Mouse (Mus musculus) right cerebral cortex, postnatal 36 days (tissue): ENCODE data around the gene Itsn1.

Experiments
- DNase-seq, 2 experiments: peaks; one replicate each; pipeline ENCODE4 v3.0.0; 2022; ENCODE audit warnings: low spot score in 2 of 2, mixed read lengths in 1 of 2

The Itsn1 gene

DNA sequence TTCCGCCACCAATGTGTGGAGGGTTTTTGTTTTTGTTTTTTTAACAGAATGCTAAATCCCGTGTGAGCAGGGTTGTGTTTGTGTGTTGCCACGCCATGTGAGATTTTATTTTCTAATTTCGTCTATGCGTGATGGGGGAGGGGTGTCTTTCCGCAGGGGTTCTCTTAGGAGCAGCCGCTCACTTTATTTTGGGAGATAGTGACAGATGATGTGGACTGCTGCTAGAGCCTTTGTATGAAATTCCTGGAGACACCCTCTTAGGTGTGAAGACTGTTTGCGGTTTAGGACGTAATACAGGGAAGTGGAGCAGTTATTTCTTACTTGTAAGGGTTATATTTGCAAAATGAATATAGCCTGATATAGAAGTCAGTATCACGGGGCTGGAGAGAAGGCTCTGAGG, 176.9 kb downstream of the Itsn1 start:
- peak in 1 of 2 experiments; percentile 43 for DNase-seq

DNA sequence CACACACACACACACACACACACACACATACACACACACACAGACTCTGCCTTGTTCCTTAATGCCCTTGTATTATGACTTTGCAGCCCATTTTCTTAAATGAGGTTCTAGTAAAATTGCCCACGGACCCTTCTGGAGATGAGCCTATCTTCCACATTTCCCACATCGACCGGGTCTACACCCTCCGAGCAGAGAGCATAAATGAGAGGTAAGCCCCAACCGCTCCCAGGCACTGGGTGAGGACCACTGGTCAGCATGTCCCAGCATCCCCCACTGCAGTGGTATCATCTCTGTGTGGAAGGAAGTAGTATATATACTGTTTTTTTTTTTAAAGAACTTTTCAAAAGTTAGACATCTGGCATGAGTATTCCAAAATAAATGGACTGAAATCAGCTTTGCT, 177.6 kb downstream of the Itsn1 start:
- DNase-seq, result no peak

DNA sequence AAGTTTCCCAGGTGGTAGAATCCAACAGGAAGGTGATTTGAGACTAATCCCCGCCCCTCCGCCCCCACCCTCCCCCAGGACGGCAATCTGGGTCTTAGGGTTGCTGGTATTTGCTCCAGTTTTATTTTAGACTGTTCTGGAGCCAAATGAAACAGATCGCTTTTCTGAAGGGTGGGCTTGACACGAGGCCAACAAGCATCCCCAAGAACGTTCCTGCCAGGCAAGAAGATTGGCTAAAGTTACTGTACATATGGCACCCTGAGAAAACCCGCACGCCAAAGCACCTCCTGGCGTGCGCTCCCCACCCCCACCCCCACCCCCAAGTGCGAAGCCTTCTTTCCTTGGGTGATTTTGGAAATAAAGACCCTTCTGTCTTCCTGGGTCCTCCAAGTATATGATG, 178.1 kb downstream of the Itsn1 start:
- DNase-seq, result no peak

DNA sequence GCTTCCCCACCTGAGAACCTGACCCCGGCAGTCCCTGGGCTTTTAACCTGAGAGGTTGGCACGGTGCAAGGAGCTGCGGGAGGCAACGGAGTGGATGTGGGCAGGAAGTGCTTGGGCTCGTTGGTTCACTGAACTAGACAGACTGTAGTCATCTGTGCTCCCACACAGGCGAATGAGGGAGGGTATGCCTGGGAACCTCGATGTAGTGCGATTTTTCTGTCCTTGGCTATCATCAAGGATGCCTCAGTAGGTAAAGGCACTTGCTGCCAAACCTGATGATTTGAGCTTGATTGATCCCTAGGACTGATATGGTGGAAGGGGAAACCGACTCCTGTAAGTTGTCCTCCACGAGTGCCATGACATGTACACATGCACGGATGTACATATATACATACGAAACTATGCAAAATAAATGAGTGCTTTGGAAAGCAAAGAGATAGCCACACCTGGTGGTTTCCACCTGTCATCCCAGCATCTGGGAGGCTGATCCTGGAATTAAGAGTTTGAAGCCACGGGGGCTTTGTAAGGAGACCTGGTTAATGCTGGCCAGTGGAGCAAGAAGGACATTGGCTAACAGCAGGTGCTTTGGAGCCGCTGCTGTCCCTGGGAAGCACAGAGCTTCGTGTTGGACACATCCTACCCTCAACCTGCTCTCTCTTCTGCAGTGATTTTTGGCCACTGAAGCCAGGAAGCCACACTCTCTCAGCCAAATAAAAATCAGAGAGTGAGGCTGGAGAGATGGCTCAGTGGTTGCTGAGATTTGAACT, 180.7 kb downstream of the Itsn1 start:
- DNase-seq, result no peak

DNA sequence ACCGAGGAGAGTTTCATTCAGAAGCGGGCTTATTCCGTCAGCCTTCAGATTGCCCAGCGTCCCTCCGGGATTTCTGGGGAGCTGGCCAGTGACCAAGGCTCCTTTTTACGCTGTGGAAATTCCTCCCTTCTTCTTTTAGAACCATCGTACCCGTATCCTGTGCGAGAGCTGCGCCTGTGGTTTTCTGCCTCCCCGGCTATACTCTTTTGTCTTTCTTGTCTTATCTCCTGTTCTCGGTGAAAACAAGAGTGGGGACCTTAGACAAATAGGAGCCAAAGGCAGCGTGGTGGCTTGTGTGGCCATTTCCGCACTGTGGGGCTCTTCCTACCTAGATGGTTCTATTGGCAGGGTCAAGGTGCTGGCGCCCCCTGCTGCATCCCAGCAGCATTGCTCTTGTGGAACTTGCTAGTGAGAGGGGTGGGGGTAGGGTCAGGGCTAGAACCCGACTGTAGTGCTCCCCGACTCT, 188.6 kb downstream of the Itsn1 start:
- peak; percentile 79 to 81 for DNase-seq

DNA sequence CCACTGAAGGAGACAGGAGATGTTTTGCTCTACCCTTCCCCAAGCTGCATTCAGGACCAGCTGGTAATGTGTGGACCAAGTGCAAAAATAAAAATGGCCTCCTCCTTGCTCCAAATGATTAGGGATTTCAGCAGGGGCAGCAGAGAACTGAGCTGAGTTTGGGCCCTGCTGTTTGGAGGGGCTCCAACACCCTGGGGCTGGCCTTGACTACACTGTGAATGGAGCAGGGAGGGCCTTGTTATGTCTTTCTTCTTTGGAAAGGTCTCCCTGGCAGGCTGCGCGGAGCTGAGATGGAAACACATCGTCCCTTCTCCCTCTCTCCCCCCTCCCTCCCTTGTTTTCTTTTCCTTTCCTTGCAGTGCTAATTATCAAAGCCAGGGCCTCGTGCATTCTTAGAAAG, 189.4 kb downstream of the Itsn1 start:
- DNase-seq, result peak in 1 of 2 experiments; percentile 28

DNA sequence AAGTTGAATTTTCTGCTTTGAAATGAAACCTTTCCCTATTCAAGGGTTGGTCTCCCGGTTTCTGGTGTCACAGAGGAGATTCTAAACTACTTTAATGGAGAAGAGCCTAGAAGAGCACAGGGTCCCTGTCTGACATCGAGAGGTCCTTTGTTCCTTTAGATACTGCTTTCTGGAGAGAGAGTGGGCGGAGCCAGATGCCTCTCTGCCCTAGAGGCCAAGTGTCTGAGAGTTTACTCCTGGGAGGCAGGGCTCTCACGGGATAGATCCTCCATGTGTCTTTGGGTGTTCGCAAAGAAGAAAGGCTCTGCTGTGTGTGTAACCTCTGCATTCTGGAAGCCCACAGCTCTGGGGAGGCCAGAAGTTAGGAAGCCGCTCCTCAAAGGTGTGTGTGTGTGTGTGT, 190.0 kb downstream of the Itsn1 start:
- no peak for DNase-seq

DNA sequence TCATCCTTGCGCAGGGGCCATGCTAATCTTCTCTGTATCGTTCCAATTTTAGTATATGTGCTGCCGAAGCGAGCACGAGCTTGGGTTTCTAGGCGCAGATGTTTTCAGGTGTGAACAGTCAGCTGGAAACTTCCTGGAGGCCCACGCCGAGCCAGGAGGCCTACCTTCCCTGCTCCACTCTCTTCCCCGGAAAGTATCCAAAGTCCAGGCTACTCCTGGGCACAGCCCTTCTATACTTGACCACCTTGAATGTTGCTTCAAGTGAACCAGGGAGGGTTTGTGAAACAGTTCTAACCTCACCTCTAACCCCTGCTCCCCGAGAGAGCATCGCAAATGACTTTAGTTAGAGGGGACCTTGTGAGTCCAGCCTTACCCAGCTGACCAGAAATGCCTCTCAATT, 192.3 kb downstream of the Itsn1 start:
- DNase-seq, result no peak

DNA sequence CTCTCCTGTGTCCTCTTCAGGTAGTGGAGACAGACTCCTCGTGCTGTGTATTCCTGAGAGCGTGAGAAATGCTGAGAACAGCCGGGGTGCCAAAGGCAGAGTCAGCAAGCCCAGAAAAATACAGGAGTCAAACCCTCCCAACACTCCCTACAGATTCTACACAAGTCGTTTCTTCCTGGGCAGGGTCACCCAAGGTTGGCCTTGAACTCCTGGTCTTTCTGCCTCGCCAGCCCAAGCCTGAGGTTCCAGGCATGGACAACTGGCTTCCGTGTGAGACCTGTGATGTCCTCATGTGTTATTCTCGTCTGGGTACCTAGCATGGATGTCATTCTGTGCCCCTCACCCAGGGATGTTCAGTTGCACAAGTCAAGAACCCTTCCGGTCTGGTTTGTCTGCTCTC, 193.9 kb downstream of the Itsn1 start:
- DNase-seq, result no peak

DNA sequence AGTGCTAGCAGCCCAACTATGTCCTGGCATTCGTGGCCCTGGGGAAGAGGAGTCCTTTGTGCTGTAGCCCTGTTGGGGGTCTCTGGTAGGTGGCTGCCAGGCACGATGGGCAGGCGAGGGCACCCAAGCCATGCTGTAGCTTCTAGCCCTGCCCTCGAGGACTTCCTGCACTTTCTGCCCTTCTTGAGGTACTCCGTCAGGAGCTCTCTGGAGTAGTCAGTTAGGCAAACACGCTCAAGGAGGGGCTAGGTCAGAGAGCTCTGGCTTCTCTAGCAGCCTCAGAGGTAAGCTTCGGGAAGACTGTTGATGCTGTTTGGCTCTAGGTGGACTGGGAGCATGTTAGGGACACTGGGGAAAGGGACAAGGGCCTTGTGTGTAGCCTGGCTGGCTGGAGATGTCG, 195.3 kb downstream of the Itsn1 start:
- DNase-seq, result no peak

DNA sequence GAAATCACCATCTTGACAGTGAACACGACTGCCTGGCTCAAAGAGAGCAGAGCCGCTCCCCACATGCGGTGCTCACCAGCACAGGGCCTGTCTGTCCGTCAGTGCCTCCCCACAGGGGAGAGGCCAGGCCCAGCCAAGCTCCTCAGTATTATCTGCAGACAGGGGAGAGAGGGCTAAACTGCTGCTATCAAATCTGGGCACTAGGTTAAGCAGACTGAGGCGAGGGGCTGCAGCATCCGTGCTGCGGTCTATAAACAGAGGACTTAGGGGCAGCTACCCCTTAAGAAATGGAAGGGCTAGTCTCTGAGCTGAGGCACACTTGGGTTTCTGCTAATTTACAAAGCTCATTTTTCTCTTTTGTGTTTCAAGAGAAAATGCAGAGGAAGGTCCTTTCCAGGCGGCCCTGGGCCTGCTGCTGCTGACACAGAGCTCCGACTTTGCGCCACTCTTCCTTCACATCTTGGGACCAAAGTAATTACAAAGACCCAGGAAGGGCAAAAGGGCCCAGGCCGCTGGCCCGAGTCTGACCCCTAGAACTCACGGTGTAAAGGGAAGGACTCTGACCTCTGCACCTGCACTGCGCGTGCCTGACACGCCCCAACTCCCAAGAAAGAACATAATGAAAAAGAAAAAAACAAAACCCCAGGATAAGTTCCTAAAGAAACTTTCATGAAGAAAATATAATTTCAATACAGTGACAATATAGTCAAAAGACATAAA, 199.0 kb downstream of the Itsn1 start:
- no peak for DNase-seq

DNA sequence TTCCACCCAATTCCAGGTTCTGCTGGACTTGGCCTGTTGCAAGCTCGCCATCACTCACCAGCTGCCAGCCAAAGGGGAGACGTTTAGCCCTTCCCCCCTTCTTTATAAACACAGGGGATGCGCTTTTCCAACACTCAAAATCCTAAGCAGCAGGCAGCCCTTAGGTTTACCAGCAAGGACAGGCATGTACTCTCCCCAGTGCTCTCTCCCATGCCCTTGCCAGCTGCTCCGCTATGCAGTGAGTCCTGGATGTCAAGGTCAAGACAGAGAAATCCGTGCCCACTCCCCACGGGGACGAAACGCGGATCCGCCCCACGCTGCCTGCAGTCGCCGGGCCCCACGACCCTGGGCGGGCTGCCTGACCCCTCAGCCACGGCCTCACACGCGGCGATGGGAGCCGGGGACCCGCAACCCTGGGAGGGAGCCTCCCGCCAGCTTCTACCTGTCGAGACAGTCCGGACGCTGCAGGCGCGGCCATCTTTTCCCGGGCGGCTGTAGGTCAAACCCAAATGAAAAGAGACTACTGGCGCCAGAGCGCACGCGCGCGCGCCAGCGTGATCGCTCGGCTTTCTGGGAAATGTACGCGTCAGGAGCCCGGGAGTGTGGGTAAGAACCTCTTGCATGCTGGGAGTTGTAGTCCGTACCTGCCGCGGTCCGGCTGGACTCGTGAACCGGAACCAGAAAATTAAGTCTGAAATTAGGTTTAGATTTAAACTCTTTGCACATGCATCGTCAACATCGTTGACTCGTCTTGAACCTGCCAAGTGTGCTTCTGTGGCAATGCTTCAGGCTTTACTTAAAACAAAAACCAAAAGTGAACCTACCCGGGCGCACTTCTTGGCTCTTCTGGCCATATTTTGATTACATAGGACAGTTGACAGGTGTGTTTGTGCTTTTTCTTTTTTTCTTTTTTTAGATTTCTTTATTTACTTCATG, 202.3 kb downstream of the Itsn1 start:
- DNase-seq, result peak; percentile 91 to 94

DNA sequence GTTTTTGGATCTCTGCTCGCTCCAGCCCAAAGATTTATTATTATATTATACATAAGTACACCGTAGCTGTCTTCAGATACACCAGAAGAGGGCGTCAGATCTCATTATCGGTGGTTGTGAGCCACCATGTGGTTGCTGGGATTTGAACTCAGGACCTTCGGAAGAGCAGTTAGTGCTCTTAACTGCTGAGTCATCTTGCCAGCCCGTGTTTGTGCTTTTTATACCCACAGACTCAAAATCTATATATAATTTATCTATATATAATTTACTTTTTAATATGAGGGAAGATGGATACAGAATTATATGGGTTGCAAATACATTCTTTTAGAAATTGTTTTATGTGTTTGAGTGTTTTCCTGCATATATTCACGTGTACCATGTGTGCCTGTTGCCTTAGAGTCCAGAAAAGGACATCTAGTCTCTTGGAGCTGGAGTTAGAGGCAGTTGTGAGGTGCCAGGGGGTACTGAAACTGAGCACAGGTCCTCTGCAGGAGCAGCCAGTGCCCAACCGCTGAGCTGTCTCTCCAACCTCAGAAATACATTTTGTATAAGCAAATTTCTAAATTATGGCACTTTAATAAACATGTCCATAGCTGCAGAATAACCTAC, 203.1 kb downstream of the Itsn1 start:
- DNase-seq, result no peak

DNA sequence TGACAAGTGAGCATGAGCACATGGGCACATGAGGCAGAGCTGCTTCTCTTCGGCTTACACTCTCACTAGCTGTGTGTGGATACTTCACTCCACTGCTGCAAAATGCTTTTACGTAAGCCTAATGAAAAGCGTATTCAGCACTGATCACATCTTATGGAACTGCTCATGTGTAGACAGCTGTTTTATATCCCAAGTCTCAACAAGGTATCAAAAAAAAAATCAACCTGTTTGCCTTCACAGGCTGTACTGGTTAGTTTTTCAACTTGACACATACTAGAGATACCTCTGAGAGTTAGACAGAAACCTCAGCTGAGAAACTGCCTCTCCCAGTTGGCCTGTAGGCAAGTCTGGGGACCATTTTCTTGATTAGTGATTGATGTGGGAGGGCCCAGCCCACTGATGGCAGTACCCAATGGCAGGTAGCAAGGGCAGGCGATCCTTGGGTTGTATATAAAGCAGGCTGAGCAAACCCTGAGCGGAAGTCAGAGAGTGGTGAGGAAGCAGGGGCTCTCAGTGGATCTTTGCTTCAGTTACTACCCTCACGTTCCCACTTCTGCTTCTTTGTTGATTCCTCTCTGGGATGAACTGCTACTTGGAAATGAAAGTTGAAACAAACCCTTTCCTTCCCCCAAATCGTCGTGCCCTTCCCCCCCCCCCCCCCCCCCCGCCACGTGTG, 203.9 kb downstream of the Itsn1 start:
- no peak for DNase-seq

DNA sequence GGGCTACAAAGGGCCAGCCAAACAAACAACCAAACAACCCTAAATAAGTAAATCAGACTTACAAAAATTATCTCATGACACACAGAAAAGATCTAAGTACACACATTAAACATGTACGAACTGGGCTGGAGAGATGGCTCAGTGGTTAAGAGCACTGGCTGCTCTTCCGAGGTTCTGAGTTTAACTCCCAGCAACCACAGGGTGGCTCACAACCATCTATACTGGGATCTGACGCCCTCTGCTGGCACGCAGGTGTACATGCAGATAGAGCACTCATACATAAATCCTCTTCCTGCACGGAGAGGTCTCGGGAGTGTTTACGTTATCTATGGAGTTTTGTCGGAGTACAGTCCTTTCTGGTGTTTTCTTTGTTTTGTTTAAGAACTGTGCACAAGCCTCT, 206.0 kb downstream of the Itsn1 start:
- DNase-seq, result no peak

DNA sequence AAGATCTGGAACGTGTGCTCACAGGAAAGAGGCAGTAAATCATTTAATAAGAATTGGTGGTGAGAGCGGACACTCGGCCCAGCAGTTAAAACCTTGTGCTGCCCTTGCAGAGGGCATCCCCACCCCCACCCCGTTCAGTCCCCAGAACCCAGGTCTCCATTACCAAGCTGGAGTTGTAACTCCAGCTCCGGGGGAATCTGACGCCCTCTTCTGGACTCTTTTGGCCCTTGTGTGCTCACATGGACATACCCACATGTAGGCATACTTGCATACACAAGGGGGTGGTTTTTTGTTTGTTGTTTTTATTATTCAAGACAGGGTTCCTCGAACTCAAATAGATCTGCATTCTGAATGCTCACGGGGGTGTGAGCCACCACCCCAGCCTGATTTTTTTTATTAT, 206.6 kb downstream of the Itsn1 start:
- no peak for DNase-seq

DNA sequence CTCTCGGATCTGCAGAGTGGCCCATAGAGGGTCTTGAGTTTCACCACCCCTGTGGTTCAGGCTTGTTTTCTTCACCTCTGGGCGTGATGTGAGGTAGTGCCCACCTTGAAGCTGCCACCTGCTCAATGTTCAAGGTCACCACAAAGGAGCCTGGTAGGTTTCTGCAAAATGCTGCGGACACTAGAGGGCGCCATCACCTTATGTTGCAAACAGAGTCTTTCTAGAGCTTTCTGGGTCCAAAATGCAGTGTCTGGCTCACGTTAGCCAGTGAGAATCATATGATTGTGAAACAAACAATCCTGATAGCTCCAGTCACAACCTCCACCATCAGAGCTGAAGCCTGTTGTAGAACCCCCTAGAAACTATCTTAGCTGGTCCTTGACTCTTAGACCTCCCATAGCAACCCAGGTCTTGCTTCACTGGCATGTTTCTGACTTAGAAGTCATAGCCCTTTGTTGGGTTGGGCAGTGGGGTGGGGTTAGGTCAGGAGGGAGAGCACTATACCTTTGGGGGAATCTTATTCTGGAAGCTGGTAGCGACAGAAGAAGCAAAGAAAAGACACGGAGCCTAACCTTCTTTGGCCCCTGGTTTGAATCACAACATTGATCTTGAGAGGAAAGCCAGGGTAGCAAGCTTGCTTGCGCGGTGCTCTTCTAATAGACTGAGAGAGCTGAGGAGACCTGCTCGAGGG, 207.4 kb downstream of the Itsn1 start:
- peak; percentile 65 to 69 for DNase-seq

DNA sequence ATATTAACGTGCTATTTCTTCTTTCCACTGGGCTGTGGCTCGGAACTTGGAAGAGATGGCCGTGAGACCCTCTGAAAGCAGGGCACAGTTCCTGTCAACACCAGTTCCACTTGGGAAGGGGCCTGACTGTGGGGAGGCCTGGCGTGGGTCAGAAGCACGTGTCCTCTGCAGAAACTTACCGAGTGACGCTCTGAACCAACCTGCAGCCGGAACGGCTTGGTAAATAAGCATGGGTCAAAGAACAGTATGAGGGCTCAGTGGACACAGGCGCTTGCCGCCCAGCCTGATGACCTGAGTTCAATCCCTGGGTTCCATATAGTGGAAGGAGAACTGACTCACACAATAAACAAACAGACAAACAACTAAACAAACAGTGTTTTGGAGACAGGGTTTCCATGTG, 208.2 kb downstream of the Itsn1 start:
- no peak for DNase-seq

DNA sequence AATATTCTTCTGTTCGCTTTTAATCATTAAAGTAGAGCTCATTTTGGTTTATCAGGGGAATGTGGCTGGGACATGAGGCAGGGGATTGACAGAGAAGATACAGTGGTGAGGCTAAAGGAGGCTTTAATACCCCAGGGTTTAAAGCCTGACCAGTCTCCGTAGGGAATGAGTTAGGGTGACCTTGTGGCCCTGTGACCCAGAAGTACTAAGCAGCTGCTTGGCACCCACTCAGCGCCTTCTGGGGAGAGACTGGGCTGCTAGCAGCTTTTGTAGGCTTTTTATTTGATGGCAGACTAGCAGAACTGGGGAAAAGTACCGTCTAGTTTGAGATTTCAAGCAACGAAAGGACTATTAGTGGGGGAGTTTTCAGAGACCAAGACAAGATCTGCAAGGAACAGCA, 209.1 kb downstream of the Itsn1 start:
- no peak for DNase-seq

DNA sequence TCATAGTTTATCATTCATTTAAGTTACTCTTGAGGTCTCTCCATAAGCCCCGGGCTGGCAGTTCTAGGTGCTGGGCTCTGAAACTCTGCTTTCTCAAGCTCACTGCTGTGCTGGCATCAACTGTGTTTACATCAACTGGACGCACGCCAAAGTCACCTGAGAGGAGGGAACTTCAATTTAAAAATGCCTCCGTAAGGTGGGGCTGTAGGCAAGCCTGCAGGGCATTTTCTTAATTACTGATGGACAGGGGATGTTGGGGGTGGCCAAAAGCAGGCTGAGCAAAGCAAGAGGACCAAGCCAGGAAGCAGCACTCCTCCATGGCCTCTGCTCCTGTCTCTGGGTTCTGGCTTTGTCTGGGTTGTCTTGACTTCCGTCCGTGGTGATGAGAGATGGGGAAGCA, 211.6 kb downstream of the Itsn1 start:
- DNase-seq, result no peak

DNA sequence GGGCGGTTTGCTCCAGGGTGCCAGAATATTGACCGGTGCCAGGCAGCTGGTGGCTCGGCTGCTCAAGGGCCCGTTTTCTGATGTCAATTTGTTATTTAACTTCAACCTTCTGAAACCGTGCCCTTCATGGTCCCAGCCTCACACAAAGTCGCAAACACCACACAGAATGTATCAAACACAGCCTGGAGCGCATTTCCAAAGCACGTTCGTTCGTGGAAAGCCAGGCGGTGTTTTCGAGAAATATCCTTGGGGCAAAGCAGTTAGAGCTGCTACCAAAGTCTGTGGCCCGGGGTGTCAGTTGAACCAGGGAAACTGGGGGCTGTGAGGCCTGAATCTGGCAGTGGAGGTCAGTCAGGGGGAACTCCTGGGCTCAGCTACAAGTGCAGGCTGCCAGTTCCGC, 213.1 kb downstream of the Itsn1 start:
- no peak for DNase-seq
